Mouse (Mus musculus) midbrain, embryonic 15.5 days (tissue): ENCODE data around the gene Gm7145. TPM values are rescaled to one million over a fixed set of nuclear protein-coding genes. Genes with fewer than 3 reads are reported as not detected.
"Not testable (repeated sequence)": the region's sequence is repeated elsewhere in the genome, so short reads cannot be mapped to it uniquely, and the experiment has no call there.

Experiments
- ATAC-seq: fragments of 200-750 bp; cut with Nextera tagmentation; replicated peaks from 2 replicates; pipeline ENCODE4 v1.8.0; 2017; ENCODE audit warnings: moderate TSS enrichment
- H3K27ac ChIP-seq: fragments of 300-500 bp; sonication (generic); 2 replicates; pipeline ENCODE4 v1.5.1; 2015; ENCODE audit warnings: mild to moderate bottlenecking, inconsistent platforms
- H3K27me3 ChIP-seq: fragments of 300-500 bp; sonication (generic); replicated peaks from 2 replicates; pipeline ENCODE4 v1.6.1; 2015; ENCODE audit warnings: inconsistent platforms
- H3K36me3 ChIP-seq: fragments of 300-500 bp; sonication (generic); replicated peaks from 2 replicates; pipeline ENCODE4 v1.6.1; 2015; ENCODE audit warnings: inconsistent platforms
- H3K4me1 ChIP-seq: fragments of 300-500 bp; sonication (generic); 2 replicates; pipeline ENCODE4 v1.6.1; 2015; ENCODE audit warnings: inconsistent platforms
- H3K4me2 ChIP-seq: fragments of 300-500 bp; sonication (generic); 2 replicates; pipeline ENCODE4 v1.6.1; 2015; ENCODE audit warnings: inconsistent platforms, mild to moderate bottlenecking, moderate library complexity
- H3K4me3 ChIP-seq: fragments of 300-500 bp; sonication (generic); 2 replicates; pipeline ENCODE4 v1.5.1; 2015; ENCODE audit warnings: mild to moderate bottlenecking, inconsistent platforms
- H3K9ac ChIP-seq: fragments of 300-500 bp; sonication (generic); 2 replicates; pipeline ENCODE4 v1.6.1; 2015; ENCODE audit warnings: mild to moderate bottlenecking, inconsistent platforms
- H3K9me3 ChIP-seq: fragments of 300-500 bp; sonication (generic); 2 replicates; pipeline ENCODE4 v1.6.1; 2016; ENCODE audit warnings: inconsistent platforms
- WGBS: fragments of 180-500 bp; shearing (Covaris S2); methylation state at CpG from one replicate; pipeline ENCODE4 v1.1.7; 2015; ENCODE audit warnings: mixed read lengths; 5-methylcytosine and 5-hydroxymethylcytosine counted together
- polyA plus RNA-seq: library from polyadenylated mRNA; unstranded; fragments of >200 nt; fragmentation: Nextera tagmentation; extraction: Ambion mirVana; gene quantifications from 2 replicates; pipeline ENCODE4 v1.2.1, GENCODE M21; 2015

The Gm7145 gene
- not detected in 2 replicates for polyA plus RNA-seq

- WGBS, result 77% methylated on average over 4 of the region's 4 CpGs
- no peak within 1 kb of the TSS for H3K9ac ChIP-seq
Observed at GRCm38 (mm10) chr1:117965639-117966038, at the start of gene Gm7145. TSS of gene Gm7145 (plus strand) at chr1:117965939.

GRCm38 (mm10) chr1:117927715-117928114, 38.0 kb upstream of the Gm7145 start, which contains the start of gene Gm28168:
TSS of gene Gm28168 (plus strand) at chr1:117928015.
- H3K4me3 ChIP-seq, H3K9me3 ChIP-seq, H3K4me1 ChIP-seq, H3K9ac ChIP-seq, ATAC-seq, H3K27me3 ChIP-seq, H3K4me2 ChIP-seq, H3K36me3 ChIP-seq, H3K27ac ChIP-seq: not testable (repeated sequence)
- WGBS, result 41% methylated on average over 1 of the region's 1 CpGs

More at GRCm38 (mm10) chr1:117965639-117966038, at the start of gene Gm7145:
- Histone ChIP-seq H3K27me3 (no peaks in the 10 kb centered on the region), H3K9me3 (no peaks in the 10 kb centered on the region; the same call in 1 of the 2 replicates), H3K27ac (no peak within 1 kb of the TSS), H3K4me3 (no peak within 1 kb of the TSS), H3K4me2 (no peak within 1 kb of the TSS), H3K36me3 (no peaks in the 10 kb centered on the region), H3K4me1 (no peaks in the 10 kb centered on the region)
- no peak for ATAC-seq

- H3K27me3 ChIP-seq, H3K9ac ChIP-seq, H3K27ac ChIP-seq, H3K4me1 ChIP-seq, H3K4me3 ChIP-seq, H3K36me3 ChIP-seq, H3K4me2 ChIP-seq, H3K9me3 ChIP-seq, ATAC-seq: not testable (repeated sequence)
Observed at GRCm38 (mm10) chr1:118003876-118004275, 38.1 kb downstream of the Gm7145 start.

GRCm38 (mm10) chr1:118012736-118013135, 47.0 kb downstream of the Gm7145 start:
- not testable (repeated sequence) for H3K9me3 ChIP-seq, H3K9ac ChIP-seq, ATAC-seq, H3K27ac ChIP-seq, H3K36me3 ChIP-seq, H3K4me3 ChIP-seq, H3K4me2 ChIP-seq, H3K27me3 ChIP-seq, H3K4me1 ChIP-seq
- WGBS, result 21% methylated on average over 8 of the region's 8 CpGs

Other genes starting within 250 kb of the Gm7145 start
- gene B020011L13Rik, start 184.8 kb upstream of the Gm7145 start, polyA plus RNA-seq, result not detected in 2 replicates
- gene Gm28360, start 135.9 kb upstream of the Gm7145 start, polyA plus RNA-seq, result not detected in 2 replicates
- gene Gm28168, start 37.9 kb upstream of the Gm7145 start, polyA plus RNA-seq, result not detected in 2 replicates
- gene Gm29106, start 210.6 kb downstream of the Gm7145 start, polyA plus RNA-seq, result 0.20 and 0.34 TPM in 2 replicates